Mouse (Mus musculus) C2C12 (cell line): ENCODE measurements at regions not wholly inside any gene's neighbourhood (a gene's known extent, or its start where the extent isn't known, plus 50 kb on each side); places are given as distances from the start of the nearest gene placed in this dataset.

Experiments
- CEBPB ChIP-seq: IDR thresholded peaks from one replicate; pipeline ENCODE4 v1.6.1; 2011; ENCODE audit warnings: low read depth, mild to moderate bottlenecking, control low read depth, moderate library complexity
- CTCF ChIP-seq: IDR thresholded peaks from one replicate; pipeline ENCODE4 v1.5.1; 2011; ENCODE audit not compliant: control insufficient read depth, insufficient read depth, insufficient read length
- FOSL1 ChIP-seq: IDR thresholded peaks from one replicate; pipeline ENCODE4 v1.8.0; 2011; ENCODE audit warnings: mild to moderate bottlenecking, low read length; ENCODE audit not compliant: poor library complexity, insufficient read depth, severe bottlenecking
- MAX ChIP-seq: IDR thresholded peaks from one replicate; pipeline ENCODE4 v1.6.1; 2011; ENCODE audit warnings: mild to moderate bottlenecking, control low read depth
- MYOD1 ChIP-seq: IDR thresholded peaks from one replicate; pipeline ENCODE4 v1.6.1; 2011; ENCODE audit warnings: low read depth; ENCODE audit not compliant: control insufficient read depth, insufficient read length
- USF1 ChIP-seq: IDR thresholded peaks from one replicate; pipeline ENCODE4 v1.6.1; 2011; ENCODE audit warnings: low read depth, mild to moderate bottlenecking, control low read depth, moderate library complexity

DNA sequence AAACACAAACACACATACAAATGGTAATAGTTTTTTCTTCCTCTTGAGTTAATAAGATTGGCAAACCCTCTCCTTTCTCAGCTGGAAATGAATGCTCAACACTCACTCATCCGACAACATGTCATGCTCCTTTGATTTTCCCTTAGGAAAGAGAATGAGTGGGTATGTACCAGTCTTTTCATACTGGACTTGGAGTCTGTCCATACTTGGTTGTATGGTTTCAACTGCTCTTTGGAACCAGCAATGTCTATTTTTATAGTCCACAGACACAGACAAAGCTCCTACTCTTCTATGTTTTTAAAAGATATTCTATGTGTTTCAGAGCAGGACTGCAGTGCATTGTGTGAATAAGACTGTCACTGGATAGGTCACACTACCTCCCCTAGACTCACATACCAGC lies 273.7 kb upstream of the Marcks start:
- TF ChIP-seq CTCF (no peak), MAX (no peak), FOSL1 (no peak), MYOD1 (no peak), USF1 (no peak), CEBPB (no peak)
